Mouse (Mus musculus): ENCODE data around the gene Tmem132b. TPM values are rescaled to one million over a fixed set of nuclear protein-coding genes. Genes with fewer than 3 reads are reported as not detected.

The Tmem132b gene
- polyA plus RNA-seq, 1 experiment from 2014 or later = 1.8 TPM

- 79% methylated on average over 5 of the region's 5 CpGs for WGBS
- H3K9ac ChIP-seq = no peak overlapping the region
- no peak overlapping the region for H3K4me3 ChIP-seq (replicated peaks)
- ATAC-seq (ENCODE audit: low FRiP score) = no peak
- no peaks in the 10 kb centered on the region for H3K9me3 ChIP-seq
- peaks cover 12% of the 10 kb centered on the region for H3K4me1 ChIP-seq
- H3K27ac ChIP-seq = no peak overlapping the region
- no peaks in the 10 kb centered on the region for H3K27me3 ChIP-seq
- no peak overlapping the region for H3K4me2 ChIP-seq
- H3K36me3 ChIP-seq (replicated peaks) = no peaks in the 10 kb centered on the region
Observed at GRCm38 (mm10) chr5:125807861-125808260, 276.3 kb downstream of the Tmem132b start.

- Histone ChIP-seq H3K4me1 (no peaks in the 10 kb centered on the region), H3K27me3 (no peaks in the 10 kb centered on the region), H3K4me2 (no peak overlapping the region), H3K4me3 (replicated peaks) (no peak overlapping the region), H3K36me3 (replicated peaks) (no peaks in the 10 kb centered on the region), H3K27ac (no peak overlapping the region), H3K9ac (no peak overlapping the region), H3K9me3 (no peaks in the 10 kb centered on the region)
- no peak for ATAC-seq (ENCODE audit: low FRiP score)
- WGBS = 84% methylated on average over 3 of the region's 3 CpGs
Observed at GRCm38 (mm10) chr5:125829342-125829741, 297.8 kb downstream of the Tmem132b start.

- Histone ChIP-seq H3K36me3 (replicated peaks) (no peaks in the 10 kb centered on the region), H3K9me3 (no peaks in the 10 kb centered on the region), H3K9ac (no peak overlapping the region), H3K27me3 (no peaks in the 10 kb centered on the region), H3K4me3 (replicated peaks) (no peak overlapping the region), H3K27ac (no peak overlapping the region), H3K4me2 (no peak overlapping the region), H3K4me1 (no peaks in the 10 kb centered on the region)
- 80% methylated on average over 1 of the region's 1 CpGs for WGBS
- no peak for ATAC-seq (ENCODE audit: low FRiP score)
Observed at GRCm38 (mm10) chr5:125835890-125836289, 304.3 kb downstream of the Tmem132b start.

- no peak overlapping the region for H3K27ac ChIP-seq
- ATAC-seq (ENCODE audit: low FRiP score) = no peak
- H3K4me3 ChIP-seq (replicated peaks) = no peak overlapping the region
- H3K9me3 ChIP-seq = no peaks in the 10 kb centered on the region
- no peaks in the 10 kb centered on the region for H3K27me3 ChIP-seq
- H3K36me3 ChIP-seq (replicated peaks) = no peaks in the 10 kb centered on the region
- no peaks in the 10 kb centered on the region for H3K4me1 ChIP-seq
- no peak overlapping the region for H3K9ac ChIP-seq
- no peak overlapping the region for H3K4me2 ChIP-seq
- 76% methylated on average over 5 of the region's 5 CpGs for WGBS
Observed at GRCm38 (mm10) chr5:125836761-125837160, 305.2 kb downstream of the Tmem132b start.

Other genes starting within 250 kb of the Tmem132b start
- 31.5 and 38.7 TPM in 2 replicates for gene Scarb1, start 190.7 kb upstream of the Tmem132b start, polyA plus RNA-seq (2016; fragmentation: Nextera tagmentation; extraction: Ambion mirVana)
- 0.91 and 0.97 TPM in 2 replicates for gene Gm10382, start 142.5 kb upstream of the Tmem132b start, polyA plus RNA-seq (2016; fragmentation: Nextera tagmentation; extraction: Ambion mirVana)
- 1,113 and 1,114 TPM in 2 replicates for gene Ubc, start 141.6 kb upstream of the Tmem132b start, polyA plus RNA-seq (2016; fragmentation: Nextera tagmentation; extraction: Ambion mirVana)
- 16.5 and 17.1 TPM in 2 replicates for gene Dhx37, start 97.7 kb upstream of the Tmem132b start, polyA plus RNA-seq (2016; fragmentation: Nextera tagmentation; extraction: Ambion mirVana)
- 37.4 and 43.0 TPM in 2 replicates for gene Bri3bp, start 90.2 kb upstream of the Tmem132b start, polyA plus RNA-seq (2016; fragmentation: Nextera tagmentation; extraction: Ambion mirVana)
- gene Aacs, start 56.0 kb upstream of the Tmem132b start, polyA plus RNA-seq (2016; fragmentation: Nextera tagmentation; extraction: Ambion mirVana) = 54.8 and 62.3 TPM in 2 replicates